Mouse (Mus musculus): Measurements from ENCODE around the gene Lrrc75b.
A peak's percentile ranks its signal among the peaks of the same experiment; 100 is the strongest.

Gene Lrrc75b

DNA sequence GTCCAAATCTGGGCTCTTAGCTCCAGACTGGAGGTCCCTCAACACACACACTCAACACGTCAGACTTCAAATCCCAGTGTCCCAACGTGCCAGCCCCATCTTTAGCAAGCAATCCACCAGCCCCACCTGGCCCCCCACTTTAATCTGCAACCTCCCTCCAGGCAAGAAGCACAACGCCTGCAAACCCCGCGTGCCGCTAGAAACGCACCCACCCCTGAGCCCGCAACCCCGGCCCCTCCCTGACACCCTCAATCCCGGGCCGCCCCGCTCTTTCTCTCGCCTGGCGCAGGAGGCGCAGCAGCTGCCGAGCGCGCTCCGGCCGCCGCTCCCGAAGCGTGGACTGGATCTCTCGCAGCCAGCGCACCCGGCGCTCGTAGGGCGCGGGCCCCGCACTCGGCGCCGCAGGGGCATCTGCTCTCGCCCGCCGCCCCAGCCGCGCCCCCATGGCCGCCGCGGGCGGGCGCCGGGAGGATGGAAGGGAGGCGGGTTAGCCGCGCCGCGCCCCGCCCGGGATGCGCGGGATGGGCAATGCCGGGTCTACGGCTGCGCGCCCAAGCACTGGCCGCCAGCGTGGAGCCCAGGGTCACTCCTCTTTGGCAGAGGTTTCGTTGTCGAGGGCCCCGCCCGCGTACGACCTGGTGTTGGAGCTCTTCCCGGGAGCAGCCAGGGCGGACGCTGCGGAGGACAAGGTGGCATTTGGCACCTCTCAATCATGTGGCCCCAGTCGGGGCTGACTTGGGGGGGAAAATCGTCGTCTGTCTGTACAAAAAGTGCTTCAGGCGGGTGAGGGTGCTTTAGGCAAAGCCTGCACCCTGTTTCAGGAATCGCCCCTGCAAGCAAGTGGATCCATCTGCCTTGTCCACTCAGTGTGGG is at the start of gene Lrrc75b:
Gene Lrrc75b (minus strand): TSS at position 655 of the 873 bp plus-strand sequence.
- no peak for DNase-seq (ENCODE audit: extremely low read depth, low read depth, low spot score)

DNA sequence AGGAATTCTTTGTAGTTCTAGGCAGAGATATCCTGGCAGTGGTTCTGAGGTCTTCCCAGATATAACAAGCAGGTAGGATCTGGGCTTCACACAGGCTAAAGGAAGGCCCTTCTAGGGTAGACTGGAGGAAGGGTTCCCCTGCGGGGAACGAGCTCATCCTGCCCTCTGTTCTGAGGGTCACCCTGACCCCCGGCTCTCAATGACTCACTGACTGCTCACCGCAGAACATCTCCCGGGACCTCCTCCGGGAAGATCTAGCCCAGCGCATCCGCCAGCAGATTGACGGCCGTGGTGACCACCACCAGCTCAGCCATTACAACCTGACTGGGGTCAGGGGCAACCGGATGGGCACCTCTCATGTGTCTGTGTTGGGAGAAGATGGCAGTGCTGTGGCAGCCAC is 48.8 kb upstream of the Lrrc75b start:
- DNase-seq (ENCODE audit: extremely low read depth, low read depth, low spot score): no peak

DNA sequence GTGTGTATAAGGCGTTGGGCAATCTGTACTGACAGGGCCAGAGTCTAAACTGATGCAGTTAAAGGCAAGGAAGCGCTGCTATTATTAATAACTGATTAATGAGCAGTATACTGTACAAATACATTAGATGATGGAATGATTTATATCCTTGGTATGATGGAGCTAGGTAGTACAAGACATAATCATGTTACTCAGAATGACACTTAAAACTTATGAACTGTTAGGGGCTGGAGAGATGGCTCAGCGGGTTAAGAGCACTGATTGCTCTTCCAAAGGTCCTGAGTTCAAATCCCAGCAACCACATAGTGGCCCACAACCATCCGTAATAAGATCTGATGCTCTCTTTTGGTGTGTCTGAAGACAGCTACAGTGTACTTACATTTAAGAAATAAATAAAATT is 47.1 kb upstream of the Lrrc75b start:
- no peak for DNase-seq (ENCODE audit: extremely low read depth, low read depth, low spot score)

DNA sequence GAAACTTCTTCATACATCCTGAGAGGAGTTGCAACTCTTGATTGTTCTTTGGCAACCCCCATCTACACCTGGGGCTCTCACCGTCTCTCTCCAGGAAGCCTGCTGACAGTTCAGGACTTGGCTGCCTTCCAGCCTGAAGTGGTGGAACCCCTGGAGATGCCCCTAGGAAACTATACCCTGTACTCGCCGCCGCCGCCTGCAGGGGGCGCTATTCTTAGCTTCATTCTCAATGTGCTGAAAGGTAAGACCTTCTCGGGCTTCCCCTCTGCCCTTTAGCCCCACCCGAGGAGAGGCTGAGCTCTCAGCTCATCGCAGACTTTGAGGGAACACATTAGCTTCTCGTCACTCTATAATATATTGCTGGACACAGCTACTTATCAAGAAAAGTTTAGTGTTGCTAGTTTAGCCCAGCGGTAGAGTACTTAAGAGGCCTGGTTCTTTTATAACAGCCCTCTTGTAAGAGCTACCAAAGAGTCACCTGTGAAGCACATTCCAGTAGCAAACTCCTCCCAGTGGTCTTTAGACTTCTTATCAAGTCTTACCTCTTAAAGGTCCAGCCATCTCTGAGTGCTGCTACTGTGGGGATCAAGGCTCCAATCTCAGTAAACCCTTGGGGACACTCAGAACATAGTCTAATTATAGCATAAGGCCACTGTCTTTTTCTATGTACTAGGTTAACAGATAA is 45.2 kb upstream of the Lrrc75b start:
- no peak for DNase-seq (ENCODE audit: extremely low read depth, low read depth, low spot score)

DNA sequence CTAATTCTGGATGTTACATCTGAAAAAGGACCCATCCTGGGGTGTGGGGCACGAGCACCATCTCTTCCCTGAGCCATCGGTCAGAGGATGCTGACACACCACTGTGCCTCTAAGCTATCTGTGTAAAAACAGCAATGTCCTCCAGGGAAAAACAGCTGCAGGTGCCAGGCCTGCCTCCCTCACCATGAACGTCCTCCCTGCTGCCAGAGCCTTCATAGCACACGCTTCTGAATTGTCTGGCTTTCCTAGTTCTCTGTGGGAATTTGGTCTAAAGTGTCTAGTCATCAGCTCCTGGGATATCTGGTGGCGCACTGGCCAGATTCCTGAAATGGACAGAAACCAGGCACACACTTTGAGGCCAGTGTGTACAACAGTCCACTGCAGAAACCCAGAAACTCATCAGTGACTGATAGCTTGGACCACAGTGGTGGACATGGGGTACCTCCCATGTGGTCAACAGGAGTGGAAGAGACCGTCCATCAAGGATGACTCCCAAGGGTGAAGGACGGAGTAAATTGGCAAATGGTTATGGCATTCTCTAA is 40.1 kb upstream of the Lrrc75b start:
- no peak for DNase-seq (ENCODE audit: extremely low read depth, low read depth, low spot score)

DNA sequence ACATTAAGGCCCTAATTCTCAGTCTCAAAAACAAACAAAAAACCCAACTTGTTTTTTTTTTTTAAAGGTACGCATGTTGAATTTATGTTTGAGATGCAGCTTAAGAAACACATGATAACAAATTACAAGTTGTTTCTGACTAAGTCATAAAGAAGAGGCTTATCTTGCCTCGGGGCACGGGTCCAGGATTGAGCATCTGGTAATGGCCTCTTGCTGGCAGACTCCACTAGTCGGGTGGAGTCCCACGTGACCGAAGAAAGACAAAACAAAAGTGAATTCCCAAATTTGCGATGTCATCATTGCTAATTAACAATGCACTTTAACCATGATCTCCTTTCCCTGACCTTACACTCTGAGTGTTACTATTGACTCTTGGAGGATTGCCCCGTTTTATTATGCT is 35.9 kb upstream of the Lrrc75b start:
- no peak for DNase-seq (ENCODE audit: extremely low read depth, low read depth, low spot score)

DNA sequence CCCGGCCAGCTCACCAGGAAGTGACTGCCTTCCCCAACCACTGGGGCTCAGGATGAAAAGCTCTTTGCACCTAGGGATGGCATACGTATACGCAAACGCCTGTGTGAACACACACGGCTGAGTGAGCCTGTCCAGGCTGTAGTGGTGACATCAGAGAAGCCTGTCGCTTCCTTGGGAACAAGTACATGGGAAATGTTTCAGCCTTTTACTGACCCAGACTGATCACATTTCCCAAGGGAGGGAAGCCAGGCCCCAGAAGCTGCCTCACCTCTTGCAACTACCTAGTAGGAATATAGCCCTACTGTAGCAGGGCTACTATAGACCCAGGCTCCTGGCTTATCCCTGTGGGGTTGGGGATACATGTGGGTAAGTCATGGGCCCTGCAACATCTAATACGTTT is 32.5 kb upstream of the Lrrc75b start:
- DNase-seq (ENCODE audit: extremely low read depth, low read depth, low spot score): no peak

DNA sequence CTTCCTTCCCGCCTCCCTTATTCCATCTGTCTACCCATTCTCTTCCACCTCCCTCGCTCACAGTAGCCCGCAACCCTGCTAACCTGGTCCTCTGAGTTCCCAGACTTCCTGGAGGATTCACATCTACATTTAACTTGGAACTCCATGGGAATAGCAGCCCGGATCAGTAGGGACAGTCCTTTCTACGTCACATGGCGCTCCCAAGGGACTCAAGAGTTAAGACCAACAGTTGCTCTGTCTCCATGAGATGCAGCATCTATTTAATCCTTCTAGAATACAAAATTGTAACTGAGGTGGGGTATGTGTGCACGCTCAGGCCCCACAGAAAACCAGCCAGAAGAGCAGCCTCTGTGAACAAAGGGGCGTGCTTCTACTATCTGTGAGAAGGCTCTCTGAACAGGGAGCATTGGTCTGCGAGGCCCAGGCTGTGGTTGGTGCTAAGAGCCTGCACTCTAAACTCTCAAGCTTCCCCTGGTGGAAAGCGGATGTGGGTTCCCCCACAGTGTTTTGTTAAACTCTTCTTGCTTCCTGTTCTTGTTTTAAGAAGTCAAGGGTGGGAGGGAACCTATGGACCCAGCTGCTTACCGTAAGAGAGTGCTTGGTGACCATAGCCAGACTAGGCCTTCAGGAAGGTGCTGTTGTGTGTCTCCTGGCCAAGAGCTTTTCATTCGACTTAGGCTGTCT is 31.2 kb upstream of the Lrrc75b start:
- DNase-seq (ENCODE audit: extremely low read depth, low read depth, low spot score): no peak

DNA sequence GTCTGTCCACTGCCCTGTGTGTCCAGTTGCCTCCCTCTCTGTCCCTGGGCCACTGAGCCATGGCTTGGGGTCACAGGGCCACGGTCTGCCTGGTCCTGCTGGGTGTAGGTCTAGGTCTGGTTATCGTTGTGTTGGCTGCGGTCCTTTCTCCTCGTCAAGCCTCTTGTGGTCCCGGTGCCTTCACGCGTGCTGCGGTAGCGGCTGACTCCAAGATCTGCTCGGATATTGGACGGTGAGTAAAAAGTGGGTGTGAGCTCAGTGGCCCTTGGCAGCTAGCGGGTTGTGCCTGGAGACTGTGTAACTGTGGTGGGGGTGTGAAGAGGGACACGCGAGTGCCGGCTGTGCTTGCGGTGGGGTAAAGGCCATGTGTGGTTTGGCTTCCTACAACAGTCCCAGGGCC is 29.5 kb upstream of the Lrrc75b start:
- no peak for DNase-seq (ENCODE audit: extremely low read depth, low read depth, low spot score)

DNA sequence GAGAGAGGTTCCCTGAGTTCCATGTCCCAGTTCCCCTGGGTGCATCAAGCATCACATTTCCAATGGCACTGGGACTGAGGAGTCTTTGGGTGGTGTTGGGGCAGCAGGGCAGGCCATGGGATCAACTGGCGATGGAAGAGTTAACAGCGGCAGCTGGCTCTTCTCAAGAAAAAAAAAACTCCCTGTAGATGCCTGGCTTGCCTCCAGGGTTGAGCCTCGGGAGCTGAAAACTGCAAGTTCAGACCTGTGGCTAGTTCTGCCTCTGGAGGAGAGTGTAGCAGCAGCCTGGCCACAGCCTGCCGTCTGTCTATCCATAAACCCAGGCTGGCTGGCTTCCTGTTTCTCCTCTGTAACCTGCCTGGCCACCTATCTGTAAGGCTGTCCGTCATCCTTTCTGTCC is 29.0 kb upstream of the Lrrc75b start, which contains the start of gene Ggt5:
Gene Ggt5 (plus strand): TSS at position 212 of the 400 bp plus-strand sequence.
- peak; percentile 14 for DNase-seq (ENCODE audit: extremely low read depth, low read depth, low spot score)

DNA sequence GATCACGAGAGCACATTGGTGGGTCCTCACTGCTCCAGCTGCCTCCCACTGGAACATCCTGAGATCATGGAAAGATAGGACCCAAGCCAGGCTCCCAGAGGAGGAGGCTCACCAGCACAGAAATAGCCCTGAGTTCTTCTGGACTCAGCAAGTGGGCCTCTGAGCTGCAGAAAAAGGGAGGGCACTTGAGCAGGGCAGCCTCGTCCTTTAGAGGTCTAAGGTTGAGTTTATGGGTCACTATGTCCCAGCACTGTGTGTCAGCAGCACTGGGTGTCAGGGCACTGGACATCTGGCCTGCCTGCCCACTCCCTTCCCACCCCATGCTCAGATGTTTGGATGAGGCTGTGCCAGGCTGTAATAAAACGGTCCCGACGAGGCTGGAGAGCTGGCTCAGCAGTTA is 28.2 kb upstream of the Lrrc75b start:
- DNase-seq (ENCODE audit: extremely low read depth, low read depth, low spot score): no peak

DNA sequence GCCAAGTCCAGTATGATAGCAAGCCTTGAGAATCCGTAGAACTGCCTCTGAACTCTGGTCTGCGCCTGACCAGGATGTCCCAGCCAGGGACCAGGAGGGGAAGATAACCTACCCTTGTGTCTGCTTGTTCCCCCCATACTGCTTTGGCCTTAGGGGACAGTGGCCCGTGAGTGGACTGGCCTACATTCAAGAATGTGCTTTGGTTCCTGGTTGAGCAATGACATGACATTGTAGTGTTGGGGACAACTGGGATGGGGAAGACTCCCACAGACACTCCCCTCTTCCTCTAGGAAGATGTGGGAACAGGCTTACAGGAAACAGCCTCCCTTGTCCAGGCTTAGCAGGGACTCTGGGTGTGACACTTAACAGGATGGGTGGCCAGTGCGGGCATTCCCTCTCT is 27.7 kb upstream of the Lrrc75b start:
- DNase-seq (ENCODE audit: extremely low read depth, low read depth, low spot score): no peak

DNA sequence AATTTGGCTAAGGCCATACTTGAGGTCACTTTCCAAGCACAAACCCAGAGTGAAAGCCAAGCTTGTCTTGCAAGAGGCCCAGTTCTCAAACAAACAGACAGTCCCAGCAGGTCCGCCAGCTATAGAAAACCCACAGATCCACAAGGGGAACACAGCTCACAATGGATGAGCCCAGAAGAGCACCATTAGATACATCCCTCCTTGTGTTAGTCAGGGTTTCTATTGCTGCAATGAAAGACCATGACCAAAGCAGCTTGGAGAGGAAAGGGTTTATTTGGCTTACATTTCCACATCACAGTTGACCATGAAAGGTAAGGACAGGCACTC is 26.4 kb upstream of the Lrrc75b start:
- no peak for DNase-seq (ENCODE audit: extremely low read depth, low read depth, low spot score)

DNA sequence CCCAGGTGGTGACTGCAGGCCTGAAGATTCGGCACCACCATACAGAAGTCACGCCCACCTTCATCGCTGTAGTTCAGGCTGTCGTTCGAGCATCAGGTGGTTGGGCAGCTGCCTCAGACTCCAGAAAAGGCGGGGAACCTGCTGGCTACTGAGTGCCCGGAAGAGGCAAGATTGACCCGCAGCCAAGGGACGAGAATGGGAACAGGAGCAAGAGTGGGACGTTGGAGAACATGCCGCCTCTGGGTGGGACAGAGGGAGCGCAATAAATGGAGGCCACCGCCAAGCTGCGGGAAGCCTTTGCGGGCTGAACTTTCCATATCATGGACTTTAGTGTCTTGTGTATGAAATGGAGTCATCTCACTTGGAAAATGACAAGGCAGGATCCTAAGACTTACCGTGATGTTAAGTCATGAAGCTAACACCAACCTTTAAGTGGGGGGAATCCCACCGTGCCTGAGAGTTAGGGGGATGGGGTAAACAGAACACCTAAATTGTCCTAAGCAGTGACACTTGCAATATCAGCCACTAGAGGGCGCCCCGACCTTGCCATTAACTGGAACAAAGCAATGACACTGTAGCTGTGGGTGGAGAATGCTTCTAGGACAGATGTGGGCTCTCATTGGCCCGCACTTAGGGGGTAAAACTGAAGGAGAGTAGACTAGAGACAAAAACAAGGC is 25.9 kb upstream of the Lrrc75b start:
- no peak for DNase-seq (ENCODE audit: extremely low read depth, low read depth, low spot score)

DNA sequence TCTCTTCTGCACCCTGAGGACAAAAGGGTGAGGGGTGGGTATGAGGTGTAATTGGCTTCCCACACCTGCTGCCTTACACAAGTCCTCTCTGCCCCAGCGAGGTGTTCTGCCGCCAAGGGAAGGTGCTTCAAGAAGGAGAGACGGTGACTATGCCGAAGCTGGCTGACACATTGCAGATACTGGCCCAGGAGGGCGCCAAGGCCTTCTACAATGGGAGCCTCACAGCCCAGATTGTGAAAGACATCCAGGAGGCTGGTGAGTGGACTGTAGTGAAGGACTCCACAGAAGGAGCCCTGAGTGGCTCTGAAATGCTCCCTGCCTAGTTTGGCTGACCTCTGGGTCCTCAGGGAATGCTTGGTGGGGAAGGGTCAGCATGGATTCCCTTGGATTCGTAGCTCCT is 19.0 kb upstream of the Lrrc75b start:
- DNase-seq (ENCODE audit: extremely low read depth, low read depth, low spot score): no peak

DNA sequence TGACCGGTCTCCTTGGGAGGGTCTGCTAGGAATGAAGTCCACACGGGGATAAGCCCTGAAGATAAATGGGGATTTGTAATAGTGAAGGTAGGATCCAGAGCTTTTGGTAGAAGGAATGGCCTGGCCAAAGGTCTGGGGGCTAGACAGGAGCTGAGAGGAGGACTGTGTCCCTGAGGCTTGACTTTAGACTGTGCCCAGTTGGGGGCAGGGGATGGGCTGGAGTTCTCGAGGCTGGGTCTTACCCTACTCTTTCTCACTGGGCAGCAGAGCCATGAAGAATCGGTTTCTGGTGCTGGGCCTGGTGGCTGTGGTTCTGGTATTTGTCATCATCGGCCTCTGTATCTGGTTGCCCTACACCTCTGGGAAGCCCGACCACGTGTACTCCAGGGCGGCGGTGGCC is 13.8 kb upstream of the Lrrc75b start:
- no peak for DNase-seq (ENCODE audit: extremely low read depth, low read depth, low spot score)

DNA sequence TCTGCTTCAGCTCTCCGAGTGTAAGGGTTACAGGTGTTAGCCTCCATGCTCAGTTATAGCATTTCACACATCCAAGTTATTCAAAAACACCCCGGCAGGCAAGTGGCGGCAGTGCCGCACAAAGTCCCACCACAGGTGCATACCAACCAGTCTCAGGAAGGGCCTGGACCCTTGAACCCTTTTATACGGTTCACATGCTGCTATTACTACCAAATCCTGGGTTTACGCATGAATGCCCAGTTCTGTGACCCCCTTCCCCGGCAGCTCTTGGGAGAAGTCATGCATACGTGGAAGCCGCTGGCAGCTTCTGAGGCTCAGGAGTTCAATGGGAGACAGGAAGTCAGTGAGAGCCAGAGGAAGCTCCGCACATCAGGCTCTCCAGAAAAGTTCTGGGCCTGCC is 13.1 kb upstream of the Lrrc75b start:
- no peak for DNase-seq (ENCODE audit: extremely low read depth, low read depth, low spot score)

DNA sequence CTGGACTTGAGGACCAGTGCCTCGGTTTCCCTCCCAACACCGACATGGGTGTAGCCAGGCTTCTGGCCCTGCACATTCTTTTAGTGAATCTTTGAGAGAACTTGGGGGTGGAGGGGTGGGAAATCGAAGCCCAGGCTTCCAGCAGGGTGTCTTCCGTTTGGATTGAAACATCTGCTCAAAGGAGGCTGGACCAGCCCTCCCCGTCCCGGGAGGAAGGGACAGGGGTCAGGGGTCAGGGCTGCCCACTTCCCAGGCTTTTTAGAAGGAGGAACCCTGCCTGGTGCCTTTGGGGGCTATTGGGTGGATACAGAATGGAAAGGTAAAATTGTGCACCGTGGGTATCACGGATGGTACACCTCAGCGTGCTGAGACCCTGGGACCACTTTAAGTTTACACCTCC is 11.8 kb upstream of the Lrrc75b start:
- DNase-seq (ENCODE audit: extremely low read depth, low read depth, low spot score): no peak

DNA sequence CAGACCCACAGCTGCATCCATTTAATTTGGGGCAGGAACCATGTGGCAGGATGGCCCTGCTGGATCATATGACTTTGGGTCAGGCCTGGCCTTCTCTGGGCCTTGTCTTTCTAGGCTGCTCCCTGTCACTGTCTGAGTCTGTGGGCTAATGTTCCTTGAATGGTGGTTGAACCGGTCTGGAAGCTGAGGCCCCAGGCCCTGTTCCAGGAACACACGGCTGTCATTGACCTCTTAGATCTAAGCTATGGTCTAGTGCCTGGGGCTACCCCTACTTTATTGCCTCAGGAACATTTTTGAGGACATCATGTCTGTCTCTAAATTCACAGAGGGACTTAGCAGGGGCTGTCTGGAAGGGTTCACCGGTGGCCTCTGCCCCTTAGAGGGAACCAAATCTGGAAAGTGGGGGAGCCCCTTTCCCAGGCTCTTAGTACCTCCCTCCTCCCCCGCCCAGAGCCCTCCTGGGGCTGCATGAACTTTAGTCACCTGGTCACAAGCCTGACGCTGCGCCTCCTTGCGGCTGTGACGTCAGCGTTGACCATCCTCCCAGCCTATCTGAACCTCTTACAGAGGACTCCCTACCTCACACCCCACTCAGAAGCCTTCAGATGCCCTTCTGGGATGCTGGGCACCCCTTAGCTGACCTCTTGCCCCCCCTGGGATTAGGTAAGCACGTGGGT is 11.0 kb upstream of the Lrrc75b start:
- DNase-seq (ENCODE audit: extremely low read depth, low read depth, low spot score): no peak

DNA sequence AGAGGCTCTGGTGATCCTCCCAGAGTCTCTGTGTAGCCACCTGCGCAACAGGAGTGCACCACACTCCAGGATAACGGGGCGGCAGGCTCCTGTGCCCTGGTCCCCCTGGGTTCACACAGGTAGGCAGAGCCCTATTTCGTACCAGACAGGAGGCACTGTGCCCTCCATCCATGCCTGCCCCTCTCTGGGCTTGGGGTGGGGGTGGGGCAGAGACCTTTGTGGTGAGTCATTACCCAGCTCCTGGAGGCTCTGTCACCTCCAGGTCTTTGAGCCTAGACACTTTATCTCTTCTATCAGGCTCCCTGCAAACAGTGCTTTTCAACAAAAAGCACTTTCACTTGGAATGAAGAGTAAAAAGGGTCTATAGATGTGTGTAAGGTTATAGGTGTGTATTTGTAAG is 8.7 kb upstream of the Lrrc75b start:
- DNase-seq (ENCODE audit: extremely low read depth, low read depth, low spot score): no peak

DNA sequence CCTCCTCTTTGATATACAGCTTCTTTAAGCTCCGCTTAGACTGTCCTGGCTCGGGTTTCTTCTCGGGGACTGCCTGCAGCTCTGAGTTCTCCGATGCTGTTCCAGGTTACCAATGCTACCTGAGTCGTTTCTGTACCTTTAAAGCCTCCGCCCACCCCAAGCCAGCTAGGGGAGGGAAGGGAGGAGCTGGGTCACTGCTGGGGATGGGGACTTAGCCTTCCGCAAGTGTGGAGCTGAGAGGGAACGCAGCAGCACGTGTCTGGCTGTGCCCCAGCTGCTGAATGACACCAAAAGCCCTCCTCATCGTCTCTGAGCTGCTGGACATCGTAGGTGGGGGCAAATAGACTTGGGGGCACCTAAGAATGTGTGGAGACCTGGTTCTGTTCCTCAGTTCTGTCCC is 8.3 kb upstream of the Lrrc75b start:
- no peak for DNase-seq (ENCODE audit: extremely low read depth, low read depth, low spot score)
